Mouse (Mus musculus) induced T-regulatory cell, adult 2 months (primary cell): Measurements from ENCODE around the gene Car11.
A peak's percentile ranks its signal among the peaks of the same experiment; 100 is the strongest.
"Not testable (repeated sequence)": the region's sequence is repeated elsewhere in the genome, so short reads cannot be mapped to it uniquely, and the experiment has no call there.

Experiments
- DNase-seq: peaks from one replicate; pipeline ENCODE4 v3.0.0-alpha.2; 2012; ENCODE audit warnings: low read depth

The Car11 gene

DNA sequence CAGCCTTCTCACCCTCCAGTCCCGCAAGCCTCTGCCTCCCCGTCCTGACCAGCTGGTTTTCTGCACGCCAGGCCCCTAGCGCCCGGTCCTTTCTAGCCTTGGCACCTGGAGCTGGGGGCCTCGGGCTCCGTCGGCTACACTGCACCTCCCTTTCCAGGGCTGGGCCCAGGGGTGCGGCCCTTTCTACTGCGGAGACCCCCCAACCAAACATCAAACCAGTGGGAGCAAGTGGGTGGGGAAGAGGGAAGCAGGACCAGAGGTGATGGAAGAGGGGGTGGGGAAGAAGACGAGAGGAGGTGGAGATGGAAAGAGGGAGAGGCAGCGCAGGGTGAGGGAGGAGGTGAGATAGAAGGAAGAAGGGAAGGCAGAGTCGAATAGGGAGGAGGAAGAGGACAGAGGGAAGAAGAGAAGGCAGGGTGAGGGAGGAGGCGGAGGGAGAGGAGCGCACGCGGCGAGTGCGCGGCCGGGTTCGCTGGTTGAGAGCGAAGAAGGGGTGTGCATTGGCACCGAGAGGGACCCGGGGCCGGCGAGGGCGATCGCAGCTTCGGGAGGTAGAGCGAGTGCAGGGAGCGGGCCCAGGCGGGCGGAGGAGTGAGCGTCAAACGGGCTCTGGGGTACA, at the start of gene Car11:
Gene Car11, plus strand, starts transcription at position 321 of the 619 bp plus-strand sequence.
- no peak for DNase-seq

DNA sequence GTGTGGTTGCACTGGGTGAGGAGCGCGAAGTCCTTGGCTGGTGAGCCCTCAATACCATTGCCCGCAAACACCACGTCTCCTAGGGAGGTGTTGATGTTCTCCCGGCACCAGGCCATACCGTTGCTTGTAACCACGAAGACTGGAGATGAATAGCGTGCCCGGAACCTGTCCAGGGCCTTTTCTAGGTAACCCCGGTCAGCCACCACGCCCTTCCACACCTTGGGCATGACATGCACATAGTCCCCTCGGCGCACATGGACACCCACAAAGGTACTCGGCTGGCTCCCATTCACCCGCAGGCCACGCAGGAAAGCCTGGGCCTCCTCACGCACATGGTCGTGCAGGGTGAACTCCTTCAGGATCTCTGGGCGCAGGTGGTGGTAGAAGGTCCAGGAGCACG, 49.2 kb upstream of the Car11 start:
- not testable (repeated sequence) for DNase-seq

DNA sequence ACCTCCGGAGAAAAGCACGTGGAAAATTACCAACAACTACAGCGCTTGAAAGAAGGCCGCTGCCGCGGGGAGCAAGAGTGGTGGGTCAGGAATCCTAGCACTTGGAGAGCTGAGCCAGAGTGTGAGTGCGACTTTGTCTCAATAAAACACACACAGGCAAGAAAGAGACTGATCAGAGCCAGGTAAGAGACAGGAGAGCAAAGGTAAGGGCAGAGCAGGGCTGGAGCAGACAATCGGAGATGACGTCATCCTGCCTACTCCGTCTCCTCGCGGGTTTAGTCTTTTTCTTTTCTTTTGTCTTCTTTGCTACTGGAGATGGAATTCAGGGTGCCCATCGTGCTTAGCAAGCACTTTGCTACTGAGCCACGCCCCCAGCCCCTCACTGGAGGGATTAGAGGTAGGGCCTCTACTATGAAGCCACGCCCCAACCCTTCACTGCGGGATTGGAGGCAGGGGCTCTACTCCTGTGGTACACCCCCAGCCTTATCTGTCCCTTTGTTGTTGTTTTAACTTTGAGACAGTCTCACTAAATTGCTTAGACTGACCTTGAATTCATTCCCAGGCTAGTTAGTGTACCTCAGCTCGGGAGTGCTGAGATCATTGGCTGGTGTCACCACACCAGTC, 45.1 kb upstream of the Car11 start:
- peak; percentile 25 for DNase-seq

- DNase-seq: no peak
Measured at GRCm38 (mm10) chr7:45660746-45661478, 38.7 kb upstream of the Car11 start.

- DNase-seq: not testable (repeated sequence)
Measured at GRCm38 (mm10) chr7:45661702-45662101, 37.9 kb upstream of the Car11 start.

DNA sequence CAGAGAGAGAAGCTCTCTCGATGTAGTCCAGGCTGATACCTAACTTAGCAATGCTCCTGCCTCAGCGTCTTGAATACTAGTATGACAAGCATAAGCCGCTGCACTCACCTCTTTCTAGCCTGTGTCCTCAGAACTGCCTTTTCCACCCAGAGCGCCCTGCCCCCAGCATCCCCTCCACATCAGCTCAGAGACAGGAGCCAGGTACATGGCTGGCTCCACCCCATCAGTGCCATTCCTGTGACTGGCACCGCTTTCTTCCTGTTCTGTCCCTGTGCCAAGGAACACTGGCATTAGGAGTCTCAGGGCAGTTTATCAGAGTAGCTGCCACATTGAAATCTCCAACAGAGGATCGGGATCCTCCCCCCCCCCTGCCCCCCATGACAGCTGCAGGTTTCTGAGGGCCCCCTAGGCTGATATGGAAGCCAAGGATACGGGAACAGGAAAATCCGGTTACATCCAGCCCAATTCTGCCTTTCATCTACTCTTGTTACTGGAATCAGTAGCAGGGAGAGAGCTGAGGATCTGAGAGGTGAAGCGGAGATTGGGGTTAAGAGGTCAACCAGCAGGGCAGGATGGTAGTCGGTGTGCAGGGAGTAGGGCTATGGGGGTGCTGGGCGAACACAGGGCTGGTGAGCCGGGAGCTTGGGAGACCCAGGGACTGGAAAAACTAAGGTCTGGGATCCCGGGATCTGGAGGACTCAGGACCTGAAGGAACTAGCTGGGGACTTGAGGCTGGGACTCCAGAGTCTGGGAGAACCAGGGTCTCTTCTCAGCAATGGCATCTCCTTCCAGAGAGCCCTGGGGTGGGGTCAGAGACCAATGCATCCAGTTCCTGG, 34.1 kb upstream of the Car11 start:
- no peak for DNase-seq

DNA sequence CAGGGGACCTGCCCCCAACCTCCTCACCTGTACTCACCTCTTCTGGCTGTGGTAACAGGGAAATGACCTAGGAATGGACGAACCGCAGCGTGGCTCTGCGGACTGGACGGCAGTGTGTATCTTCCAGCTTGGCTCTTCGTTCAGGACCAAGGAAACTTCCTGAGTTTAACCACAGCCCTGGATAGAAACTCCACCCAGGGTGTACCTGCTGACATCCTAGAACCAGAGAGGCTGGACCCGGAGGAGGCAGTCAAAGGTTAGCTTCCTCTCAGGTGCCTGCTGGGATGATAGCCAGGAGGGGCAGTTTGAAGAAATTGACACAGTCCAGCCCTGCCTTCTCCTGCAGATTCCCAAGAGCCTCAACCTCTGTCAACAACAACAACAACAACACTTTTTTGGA, 33.5 kb upstream of the Car11 start, which contains the start of gene Fut2:
Gene Fut2, minus strand, starts transcription at position 234 of the 400 bp plus-strand sequence.
- DNase-seq: no peak

GRCm38 (mm10) chr7:45667761-45668160, 31.9 kb upstream of the Car11 start:
- DNase-seq: no peak

- peak; percentile 53 for DNase-seq
Measured at GRCm38 (mm10) chr7:45668921-45669320, 30.7 kb upstream of the Car11 start.

DNA sequence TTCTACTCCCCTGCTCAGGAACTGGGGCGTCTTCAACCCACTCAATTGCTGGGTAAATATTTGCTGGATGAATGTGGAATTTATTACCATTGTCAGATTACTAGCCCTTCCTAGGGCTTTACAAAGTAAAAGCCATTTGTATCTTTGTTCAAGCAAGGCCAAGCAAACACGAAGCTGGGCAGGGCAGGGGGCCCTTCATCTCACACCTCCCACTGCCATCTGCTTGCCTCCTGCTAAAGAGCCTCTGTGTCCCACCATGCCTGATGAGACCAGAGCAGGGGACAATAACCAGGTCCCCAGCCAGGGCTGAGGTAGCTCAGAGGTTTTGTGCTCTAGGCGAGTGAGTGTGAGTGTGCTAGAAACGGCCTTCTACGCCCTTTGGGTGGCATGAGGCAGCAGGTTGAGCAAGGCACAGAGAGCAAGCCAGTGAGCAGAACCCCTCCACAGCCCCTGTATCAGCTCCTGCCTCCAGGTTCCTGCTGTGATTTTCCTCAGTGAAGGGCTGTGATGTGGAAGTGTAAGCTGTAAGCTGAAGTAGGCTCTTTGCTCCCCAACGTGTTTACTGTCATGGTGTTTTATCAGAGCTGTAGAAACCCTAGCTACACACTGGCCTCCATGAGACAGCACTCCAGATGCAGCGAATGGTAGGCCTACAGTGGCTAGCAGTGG, 21.9 kb upstream of the Car11 start:
- DNase-seq: no peak

GRCm38 (mm10) chr7:45678513-45678912, 21.1 kb upstream of the Car11 start:
- no peak for DNase-seq

GRCm38 (mm10) chr7:45679966-45680621, 19.5 kb upstream of the Car11 start:
- no peak for DNase-seq

DNA sequence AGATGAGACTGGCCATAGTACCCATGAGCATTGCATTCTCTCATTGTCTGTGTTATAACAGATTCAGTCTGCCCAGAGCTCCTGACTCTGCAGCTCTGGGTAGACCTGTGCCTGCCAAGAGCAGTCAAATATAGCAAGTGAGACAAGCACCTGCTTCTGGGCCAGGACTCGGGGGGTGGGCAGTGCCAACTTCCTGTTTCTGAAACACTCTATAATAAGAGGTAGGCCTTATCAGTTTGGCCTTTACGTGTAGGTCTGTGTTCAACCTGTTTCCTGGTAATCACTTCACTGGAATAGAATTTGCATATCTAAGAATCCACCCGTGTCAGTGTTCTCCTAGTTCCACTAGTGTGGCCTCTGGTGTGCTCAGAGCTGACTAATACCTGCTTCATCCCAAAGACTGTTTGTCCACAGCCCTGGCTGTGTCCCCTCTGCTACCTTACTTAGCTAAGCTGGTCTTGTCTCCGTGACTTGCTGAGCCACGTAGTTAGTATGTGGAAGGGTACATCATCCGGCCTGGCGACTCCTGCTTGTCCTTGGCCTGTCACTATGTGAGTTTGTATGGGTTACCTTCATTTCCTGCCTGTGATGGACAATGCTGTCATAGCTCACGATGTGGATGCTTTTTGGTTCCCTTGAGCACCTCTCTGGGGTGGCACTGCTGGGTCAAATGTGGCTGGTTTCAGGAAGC, 18.5 kb upstream of the Car11 start:
- peak; percentile 52 for DNase-seq

- DNase-seq: peak; percentile 92
Measured at GRCm38 (mm10) chr7:45682144-45683126, 17.2 kb upstream of the Car11 start.

DNA sequence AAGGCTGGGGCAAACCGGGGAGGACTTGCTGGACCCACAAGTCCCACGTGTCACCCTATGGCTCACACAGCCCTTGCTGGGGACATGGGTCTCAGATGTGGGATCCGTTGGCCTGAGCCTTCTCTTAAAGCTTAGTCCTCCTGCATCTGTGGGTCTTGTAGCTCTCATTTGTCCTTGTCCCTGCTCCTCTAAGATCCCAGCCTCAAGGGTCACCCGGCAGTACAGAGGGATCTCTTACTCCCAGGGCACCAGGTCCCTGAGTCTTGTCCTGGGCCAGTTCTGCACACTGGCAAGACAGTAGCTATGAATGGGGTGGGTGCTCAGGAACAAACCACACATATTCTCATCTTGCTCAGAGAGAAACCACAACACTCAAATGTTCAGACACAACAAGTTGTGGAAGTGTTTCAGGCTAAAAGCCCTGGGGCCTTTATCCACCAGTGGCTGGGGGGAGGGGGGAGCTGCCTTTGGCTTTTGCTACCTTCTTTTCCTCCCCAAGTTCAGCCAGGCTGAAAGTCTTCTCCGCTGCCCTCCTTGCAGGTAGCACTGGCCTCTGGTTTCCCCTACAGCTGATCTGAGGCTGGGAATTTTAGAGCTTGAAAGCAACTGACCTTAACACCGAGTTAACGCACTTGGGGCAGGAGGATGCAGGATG, 16.1 kb upstream of the Car11 start, which contains the start of gene Ntn5:
Gene Ntn5, plus strand, starts transcription at position 627 of the 655 bp plus-strand sequence.
- DNase-seq: peak; percentile 32

GRCm38 (mm10) chr7:45685811-45686210, 13.8 kb upstream of the Car11 start:
- DNase-seq: no peak

GRCm38 (mm10) chr7:45686841-45687240, 12.8 kb upstream of the Car11 start:
- no peak for DNase-seq

DNA sequence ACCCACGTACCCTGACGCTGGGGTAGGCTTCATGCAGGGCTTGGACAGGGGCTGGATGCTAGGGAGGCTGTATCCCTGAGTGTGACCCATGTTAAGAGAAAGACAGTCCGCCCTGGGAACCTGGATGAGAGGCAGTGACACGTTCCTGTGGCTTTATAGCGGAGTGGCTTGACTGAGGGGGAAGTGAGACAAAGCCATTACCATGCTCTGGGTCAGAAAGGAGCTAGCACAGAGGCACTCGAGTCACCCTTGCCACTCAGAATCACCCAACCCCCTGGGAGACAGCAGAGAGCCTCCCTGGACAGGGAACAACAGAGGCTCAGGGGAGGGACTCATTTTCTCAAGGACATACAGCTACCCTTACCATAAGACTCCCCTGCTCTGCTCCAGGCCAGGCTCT, 10.5 kb upstream of the Car11 start:
- DNase-seq: no peak

- DNase-seq: no peak
Measured at GRCm38 (mm10) chr7:45689800-45690199, 9.8 kb upstream of the Car11 start.
